Mouse (Mus musculus): ENCODE measurements around the gene Hras. TPM values are rescaled to one million over a fixed set of nuclear protein-coding genes. Genes with fewer than 3 reads are reported as not detected.

Gene Hras
- 181 TPM for polyA plus RNA-seq (2012; fragmentation: generic; extraction: Trizol)
- long read RNA-seq, experiment 1, partial matches to known transcripts: 5 of 12 reads
- long read RNA-seq, experiment 1, other reads (novel, unspliced or antisense): 6 of 12 reads
- long read RNA-seq, experiment 2, partial matches to known transcripts: 0 of 2 reads
- long read RNA-seq, experiment 2, other reads (novel, unspliced or antisense): 0 of 2 reads

DNA sequence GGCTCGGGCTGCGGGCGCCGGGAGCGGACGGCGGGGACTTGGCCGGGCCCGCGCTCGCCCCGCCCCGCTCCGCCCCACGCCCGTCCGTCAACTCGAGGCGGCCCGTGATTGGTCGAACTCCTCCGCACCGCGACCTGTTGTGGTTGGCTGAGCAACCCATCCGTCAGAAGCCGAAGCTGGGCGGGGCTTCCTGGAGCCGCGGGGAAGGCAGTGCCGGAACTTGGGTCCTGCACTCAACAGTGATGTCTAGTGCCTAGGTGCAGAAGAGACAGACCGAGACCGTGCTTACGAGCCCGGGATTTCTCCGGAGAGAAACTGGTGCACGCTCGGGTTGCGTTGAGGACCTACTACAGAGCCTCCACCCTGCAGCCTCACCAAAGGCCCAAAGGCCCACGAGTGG lies at the start of gene Hras, which contains the start of gene Lrrc56:
TSS of gene Hras (minus strand) at position 58 of the 400 bp plus-strand sequence.
TSS of gene Lrrc56 (plus strand) at position 210 of the 400 bp plus-strand sequence.
- peaks cover 6% of the 10 kb centered on the region for H3K79me3 ChIP-seq (ENCODE audit: low read depth)
- peaks cover 20% of the 10 kb centered on the region for H3K79me2 ChIP-seq (ENCODE audit: control insufficient read depth, insufficient read depth)
- TF ChIP-seq CTCF (IDR thresholded peaks at IDR 0.05; ENCODE audit: control insufficient read depth, insufficient read depth, insufficient read length) (no peak), CEBPB (IDR thresholded peaks at IDR 0.05; ENCODE audit: low read depth) (no peak)
- peaks cover 14% of the 10 kb centered on the region for H3K36me3 ChIP-seq (ENCODE audit: control insufficient read depth, insufficient read depth)
- H3K4me3 ChIP-seq (ENCODE audit: insufficient read depth, poor library complexity, severe bottlenecking): peak within 1 kb of the TSS; percentile 56
- peak within 1 kb of the TSS; percentile 94 for H3ac ChIP-seq (ENCODE audit: control insufficient read depth, insufficient read length, low read depth)
- H3K27me3 ChIP-seq (ENCODE audit: control insufficient read depth, insufficient read depth, insufficient read length): no peaks in the 10 kb centered on the region

DNA sequence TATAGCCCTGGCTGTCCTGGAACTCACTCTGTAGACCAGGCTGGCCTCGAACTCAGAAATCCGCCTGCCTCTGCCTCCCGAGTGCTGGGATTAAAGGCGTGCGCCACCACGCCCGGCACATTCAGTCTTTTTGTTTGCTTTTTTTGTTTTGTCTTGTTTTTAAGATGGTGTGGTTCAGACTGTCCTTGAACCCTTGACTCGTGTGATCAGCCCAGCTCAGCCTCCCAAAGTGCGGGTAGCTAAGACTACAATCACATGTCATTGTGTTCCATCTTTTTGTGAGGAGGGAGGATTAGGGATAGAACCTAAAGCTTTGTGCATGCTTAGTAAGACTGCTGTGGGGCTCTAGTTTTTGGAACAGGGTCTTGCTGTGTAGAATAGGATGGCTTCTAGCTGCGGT lies 37.7 kb upstream of the Hras start:
- no peaks in the 10 kb centered on the region for H3K27me3 ChIP-seq (ENCODE audit: control insufficient read depth, insufficient read depth, insufficient read length)
- peaks cover 44% of the 10 kb centered on the region for H3K36me3 ChIP-seq (ENCODE audit: control insufficient read depth, insufficient read depth)
- H3K4me3 ChIP-seq (ENCODE audit: insufficient read depth, poor library complexity, severe bottlenecking): no peak overlapping the region
- H3K79me2 ChIP-seq (ENCODE audit: control insufficient read depth, insufficient read depth): peaks cover 75% of the 10 kb centered on the region
- H3ac ChIP-seq (ENCODE audit: control insufficient read depth, insufficient read length, low read depth): no peak overlapping the region
- H3K79me3 ChIP-seq (ENCODE audit: low read depth): peaks cover 57% of the 10 kb centered on the region
- TF ChIP-seq MYOG (IDR thresholded peaks at IDR 0.05; ENCODE audit: control insufficient read depth, extremely low read depth, insufficient read length): no peak
- no peak for TF ChIP-seq FOSL1 (IDR thresholded peaks at IDR 0.05; ENCODE audit: insufficient read depth, low read length, poor library complexity, severe bottlenecking)
- TF ChIP-seq USF1 (IDR thresholded peaks at IDR 0.05; ENCODE audit: low read depth): no peak
- TF ChIP-seq MAX (IDR thresholded peaks at IDR 0.05): no peak
- no peak for TF ChIP-seq MYOD1 (IDR thresholded peaks at IDR 0.05; ENCODE audit: control insufficient read depth, insufficient read length, low read depth)
- TF ChIP-seq CEBPB (IDR thresholded peaks at IDR 0.05; ENCODE audit: low read depth): no peak
- no peak for TF ChIP-seq CTCF (IDR thresholded peaks at IDR 0.05; ENCODE audit: control insufficient read depth, insufficient read depth, insufficient read length)

DNA sequence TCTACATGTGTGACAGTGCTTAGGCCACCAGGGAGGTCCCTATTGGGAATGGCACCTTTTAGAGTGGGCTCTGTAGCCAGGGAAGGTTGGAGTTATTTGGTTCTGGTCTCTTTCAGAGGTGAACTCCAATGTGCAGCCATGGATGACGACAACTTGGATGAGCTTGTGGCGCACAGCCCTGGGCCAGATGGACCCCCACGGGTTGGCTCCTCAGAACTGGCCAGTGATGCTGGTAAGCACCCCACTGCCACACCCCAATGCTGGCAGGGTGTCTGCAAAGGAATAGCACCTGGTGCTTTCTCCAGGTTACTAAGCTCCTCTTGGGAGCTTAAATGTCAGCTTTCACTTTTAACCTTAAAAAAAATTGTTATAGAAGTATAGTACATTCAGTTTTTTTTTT lies 37.3 kb upstream of the Hras start:
- H3ac ChIP-seq (ENCODE audit: control insufficient read depth, insufficient read length, low read depth): no peak overlapping the region
- TF ChIP-seq MYOG (IDR thresholded peaks at IDR 0.05; ENCODE audit: control insufficient read depth, extremely low read depth, insufficient read length): no peak
- TF ChIP-seq CEBPB (IDR thresholded peaks at IDR 0.05; ENCODE audit: low read depth): no peak
- no peak for TF ChIP-seq CTCF (IDR thresholded peaks at IDR 0.05; ENCODE audit: control insufficient read depth, insufficient read depth, insufficient read length)
- TF ChIP-seq FOSL1 (IDR thresholded peaks at IDR 0.05; ENCODE audit: insufficient read depth, low read length, poor library complexity, severe bottlenecking): no peak
- TF ChIP-seq MYOD1 (IDR thresholded peaks at IDR 0.05; ENCODE audit: control insufficient read depth, insufficient read length, low read depth): no peak
- TF ChIP-seq USF1 (IDR thresholded peaks at IDR 0.05; ENCODE audit: low read depth): no peak
- TF ChIP-seq MAX (IDR thresholded peaks at IDR 0.05): no peak
- peaks cover 41% of the 10 kb centered on the region for H3K36me3 ChIP-seq (ENCODE audit: control insufficient read depth, insufficient read depth)

DNA sequence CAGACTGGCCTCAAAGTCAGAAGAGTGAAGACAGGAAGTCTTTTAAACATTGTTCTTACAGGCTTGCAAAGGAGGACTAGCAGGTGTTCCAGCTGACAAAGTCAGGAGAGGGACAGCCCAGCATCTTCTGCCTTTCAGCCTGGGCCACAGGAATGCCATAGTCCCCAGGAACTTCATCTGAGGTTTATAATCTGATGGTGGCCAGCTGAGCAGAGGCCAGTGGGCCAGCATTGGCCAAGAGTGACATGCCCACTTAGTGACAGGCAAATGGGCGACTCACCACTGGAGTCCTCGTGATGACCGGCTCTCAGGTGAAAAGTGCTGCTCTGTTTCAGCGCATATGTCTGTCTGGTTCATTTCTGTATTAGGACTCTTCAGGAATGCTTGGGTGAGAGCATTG lies 36.8 kb upstream of the Hras start:
- Histone ChIP-seq H3K79me3 (ENCODE audit: low read depth) (peaks cover 53% of the 10 kb centered on the region), H3K27me3 (ENCODE audit: control insufficient read depth, insufficient read depth, insufficient read length) (no peaks in the 10 kb centered on the region), H3K79me2 (ENCODE audit: control insufficient read depth, insufficient read depth) (peaks cover 71% of the 10 kb centered on the region), H3K4me3 (ENCODE audit: insufficient read depth, poor library complexity, severe bottlenecking) (no peak overlapping the region), H3ac (ENCODE audit: control insufficient read depth, insufficient read length, low read depth) (peak overlapping the region; percentile 24), H3K36me3 (ENCODE audit: control insufficient read depth, insufficient read depth) (peaks cover 37% of the 10 kb centered on the region)
- TF ChIP-seq MYOD1 (IDR thresholded peaks at IDR 0.05; ENCODE audit: control insufficient read depth, insufficient read length, low read depth) (no peak), USF1 (IDR thresholded peaks at IDR 0.05; ENCODE audit: low read depth) (no peak), CEBPB (IDR thresholded peaks at IDR 0.05; ENCODE audit: low read depth) (no peak), FOSL1 (IDR thresholded peaks at IDR 0.05; ENCODE audit: insufficient read depth, low read length, poor library complexity, severe bottlenecking) (no peak), CTCF (IDR thresholded peaks at IDR 0.05; ENCODE audit: control insufficient read depth, insufficient read depth, insufficient read length) (no peak), MYOG (IDR thresholded peaks at IDR 0.05; ENCODE audit: control insufficient read depth, extremely low read depth, insufficient read length) (no peak), MAX (IDR thresholded peaks at IDR 0.05) (no peak)

More for the DNA sequence above, 37.3 kb upstream of the Hras start:
- Histone ChIP-seq H3K4me3 (ENCODE audit: insufficient read depth, poor library complexity, severe bottlenecking) (no peak overlapping the region), H3K79me2 (ENCODE audit: control insufficient read depth, insufficient read depth) (peaks cover 75% of the 10 kb centered on the region), H3K27me3 (ENCODE audit: control insufficient read depth, insufficient read depth, insufficient read length) (no peaks in the 10 kb centered on the region), H3K79me3 (ENCODE audit: low read depth) (peaks cover 57% of the 10 kb centered on the region)

DNA sequence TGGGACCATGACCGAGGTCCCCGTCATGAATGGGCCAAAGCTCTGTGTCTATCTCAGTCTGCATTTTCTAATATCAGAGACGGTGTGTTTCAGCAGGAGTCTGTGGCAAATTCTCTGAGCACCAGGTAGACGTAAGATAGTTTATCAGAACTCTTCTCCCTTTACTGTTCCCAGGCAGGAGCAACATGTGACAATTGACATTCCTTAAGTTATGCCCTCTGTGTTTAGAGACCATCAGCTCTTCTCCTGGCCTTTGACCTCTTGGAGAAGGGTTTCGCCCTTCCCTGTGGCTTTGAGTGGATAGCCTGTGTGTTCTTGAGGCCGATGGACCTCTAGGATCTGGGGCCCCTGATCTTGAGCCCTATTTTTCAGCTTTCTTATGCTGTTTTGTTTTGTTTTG lies 35.9 kb upstream of the Hras start:
- peak overlapping the region; percentile 94 for H3ac ChIP-seq (ENCODE audit: control insufficient read depth, insufficient read length, low read depth)
- H3K36me3 ChIP-seq (ENCODE audit: control insufficient read depth, insufficient read depth): peaks cover 28% of the 10 kb centered on the region
- no peak for TF ChIP-seq MYOG (IDR thresholded peaks at IDR 0.05; ENCODE audit: control insufficient read depth, extremely low read depth, insufficient read length)
- no peak for TF ChIP-seq MAX (IDR thresholded peaks at IDR 0.05)
- no peak for TF ChIP-seq MYOD1 (IDR thresholded peaks at IDR 0.05; ENCODE audit: control insufficient read depth, insufficient read length, low read depth)
- no peak for TF ChIP-seq FOSL1 (IDR thresholded peaks at IDR 0.05; ENCODE audit: insufficient read depth, low read length, poor library complexity, severe bottlenecking)
- TF ChIP-seq CEBPB (IDR thresholded peaks at IDR 0.05; ENCODE audit: low read depth): no peak
- TF ChIP-seq CTCF (IDR thresholded peaks at IDR 0.05; ENCODE audit: control insufficient read depth, insufficient read depth, insufficient read length): no peak
- TF ChIP-seq USF1 (IDR thresholded peaks at IDR 0.05; ENCODE audit: low read depth): no peak
- H3K4me3 ChIP-seq (ENCODE audit: insufficient read depth, poor library complexity, severe bottlenecking): peak overlapping the region; percentile 91
- H3K79me3 ChIP-seq (ENCODE audit: low read depth): peaks cover 53% of the 10 kb centered on the region
- H3K79me2 ChIP-seq (ENCODE audit: control insufficient read depth, insufficient read depth): peaks cover 62% of the 10 kb centered on the region
- H3K27me3 ChIP-seq (ENCODE audit: control insufficient read depth, insufficient read depth, insufficient read length): no peaks in the 10 kb centered on the region
